28 mouse cellular contexts compared by ENCODE assay signal in the genomic region with DNA sequence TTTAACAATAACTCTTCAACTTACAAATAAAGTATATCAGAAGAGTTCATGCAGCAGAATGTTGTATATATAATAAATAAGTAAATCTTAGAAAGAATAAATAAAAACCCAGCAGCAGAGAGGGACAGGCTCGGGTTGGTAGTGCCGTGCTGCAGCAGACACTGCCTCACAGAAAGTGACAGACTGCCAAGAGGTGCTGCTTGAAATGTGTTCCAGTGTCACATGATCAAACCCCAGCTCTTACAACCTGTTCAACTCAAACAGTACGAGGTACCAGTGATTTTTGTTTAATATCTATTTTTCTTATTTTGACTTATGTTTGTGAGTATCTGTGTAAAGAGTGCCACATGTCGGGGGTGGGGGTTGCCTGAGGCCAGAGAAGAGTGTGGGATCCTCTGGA.
DNase-seq lines count a peak whose midpoint lies in the region; ATAC-seq and TF ChIP-seq lines count a peak whose summit lies in the region.
"Had no signal": no experiment of that assay in that cellular context is flagged by ENCODE, and none has a peak within 500 bp of the region (broad histone marks: within the 10 kb centered on the region; RNA-seq: fewer than 3 reads in every experiment).

No protein-coding gene starts in this region.

- no peak overlapping the region for H3K9ac ChIP-seq in heart, postnatal 0 days (replicated peaks; ENCODE audit: low read depth, low read length)
- H3K9ac ChIP-seq: embryonic facial prominence, embryonic 13.5 days; forebrain, embryonic 12.5 days; forebrain, embryonic 15.5 days; hindbrain, embryonic 13.5 days; intestine, embryonic 15.5 days had no signal

- no peaks in the 10 kb centered on the region for H3K36me3 ChIP-seq in heart, postnatal 0 days (replicated peaks; ENCODE audit: control insufficient read depth, insufficient read depth, low read length)
- H3K36me3 ChIP-seq: forebrain, embryonic 15.5 days; G1E; intestine, embryonic 15.5 days had no signal

- H3K4me1 ChIP-seq in heart, postnatal 0 days (ENCODE audit: control insufficient read depth, insufficient read depth) = 0 out of 2 replicates have a peak, but pooled peaks cover 5% of the 10 kb centered on the region
- H3K4me1 ChIP-seq: forebrain, embryonic 12.5 days; forebrain, embryonic 15.5 days; hindbrain, embryonic 10.5 days; intestine, embryonic 15.5 days had no signal

- peak; percentile 57; the same call in 1 of the 2 replicates for ATAC-seq in heart, postnatal 0 days (ENCODE audit: insufficient read depth, low read depth)
- ATAC-seq: forebrain, embryonic 15.5 days; hindbrain, embryonic 16.5 days; intestine, embryonic 15.5 days; Patski had no signal

- no peaks in the 10 kb centered on the region for H3K27me3 ChIP-seq in heart, postnatal 0 days (ENCODE audit: control insufficient read depth, insufficient read depth, low read length)
- H3K27me3 ChIP-seq: CH12.LX; embryonic facial prominence, embryonic 13.5 days; forebrain, embryonic 12.5 days; forebrain, embryonic 15.5 days; hindbrain, embryonic 13.5 days; intestine, embryonic 15.5 days; Patski had no signal

- H3K27ac ChIP-seq in heart, postnatal 0 days (ENCODE audit: low read depth) = no peak overlapping the region
- H3K27ac ChIP-seq: embryonic facial prominence, embryonic 10.5 days; embryonic facial prominence, embryonic 13.5 days; forebrain, embryonic 12.5 days; forebrain, embryonic 15.5 days; hindbrain, embryonic 10.5 days; hindbrain, embryonic 13.5 days; intestine, embryonic 15.5 days had no signal

- no peaks in the 10 kb centered on the region for H3K9me3 ChIP-seq in heart, postnatal 0 days (replicated peaks; ENCODE audit: control insufficient read depth, low read length)
- H3K9me3 ChIP-seq: embryonic facial prominence, embryonic 10.5 days; embryonic facial prominence, embryonic 13.5 days; forebrain, embryonic 12.5 days; forebrain, embryonic 15.5 days; hindbrain, embryonic 10.5 days; hindbrain, embryonic 13.5 days; intestine, embryonic 15.5 days had no signal

- no peak for TF ChIP-seq EP300 in heart, postnatal 0 days (IDR thresholded peaks at IDR 0.05; ENCODE audit: low read depth)

- H3K4me2 ChIP-seq in heart, postnatal 0 days (ENCODE audit: low read depth, low read length) = no peak overlapping the region
- H3K4me2 ChIP-seq: embryonic facial prominence, embryonic 13.5 days; forebrain, embryonic 12.5 days; forebrain, embryonic 15.5 days; hindbrain, embryonic 13.5 days; intestine, embryonic 15.5 days had no signal

- WGBS in heart, postnatal 0 days = 53% methylated on average over 4 of the region's 4 CpGs

- no peak overlapping the region for H3K4me3 ChIP-seq in heart, postnatal 0 days (ENCODE audit: low read depth, low read length)
- H3K4me3 ChIP-seq: embryonic facial prominence, embryonic 10.5 days; embryonic facial prominence, embryonic 13.5 days; erythroblast, embryonic 14.5 days; forebrain, embryonic 12.5 days; forebrain, embryonic 15.5 days; hindbrain, embryonic 10.5 days; hindbrain, embryonic 13.5 days; intestine, embryonic 15.5 days had no signal

- DNase-seq in cerebellum, adult 18-20 months = peak; percentile 43 to 70
- no peak for DNase-seq in cerebellum, postnatal 4 days (ENCODE audit: low spot score in 2 of 2)
- peak; percentile 50 to 54 for DNase-seq in cerebellum, postnatal 10 days
- DNase-seq in cerebellum, adult 11 months = no peak
- no peak for DNase-seq in heart, postnatal 0 days (ENCODE audit: low spot score)
- DNase-seq in heart, adult 18-20 months = no peak
- DNase-seq in brain, adult 2 months (ENCODE audit: low read depth, low spot score) = peak; percentile 78
- DNase-seq: adrenal gland, postnatal 10 days; adrenal gland, postnatal 36 days; B cell, adult 2 months; embryo, embryonic 11 days; gastrocnemius, postnatal 25 days; heart, postnatal 10 days; heart, postnatal 36 days; kidney, adult 11 months; kidney, adult 8-10 months had no signal

- TF ChIP-seq CTCF in heart, postnatal 0 days (IDR thresholded peaks at IDR 0.05; ENCODE audit: low read depth) = no peak

Comparison
In these comparisons a context has a peak if more than half of its experiments do, and no peak if none do; other contexts are left out.
1. DNase-seq: peak in cerebellum, adult 18-20 months (2 of 2), cerebellum, postnatal 10 days (2 of 2) and brain, adult 2 months (single experiment); none in cerebellum, postnatal 4 days (0 of 2), cerebellum, adult 11 months (single experiment), heart, postnatal 0 days (single experiment) and heart, adult 18-20 months (0 of 2).